Mouse (Mus musculus) forebrain, postnatal 0 days (tissue): ENCODE measurements at regions not wholly inside any gene's neighbourhood (a gene's known extent, or its start where the extent isn't known, plus 50 kb on each side); places are given as distances from the start of the nearest gene placed in this dataset.

Experiments used
- ATAC-seq: fragments of 200-750 bp; cut with Nextera tagmentation; 2 replicates; pipeline ENCODE4 v1.8.0; 2017; ENCODE audit warnings: mild to moderate bottlenecking, moderate library complexity
- DNase-seq: peaks from one replicate; pipeline ENCODE4 v3.0.0-alpha.2; 2015
- H3K27ac ChIP-seq: fragments of 300-500 bp; sonication (generic); 2 replicates; pipeline ENCODE4 v1.5.1; 2014; ENCODE audit warnings: low read depth, mild to moderate bottlenecking, antibody characterized with exemption, low read length, moderate library complexity, mixed read lengths
- H3K27me3 ChIP-seq: fragments of 300-500 bp; sonication (generic); 2 replicates; pipeline ENCODE4 v1.6.1; 2014; ENCODE audit warnings: mild to moderate bottlenecking, low read length, mixed read lengths; ENCODE audit not compliant: insufficient read depth
- H3K36me3 ChIP-seq: fragments of 300-500 bp; sonication (generic); 2 replicates; pipeline ENCODE4 v1.6.1; 2014; ENCODE audit warnings: mild to moderate bottlenecking, moderate library complexity; ENCODE audit not compliant: insufficient read depth
- H3K4me1 ChIP-seq: fragments of 300-500 bp; sonication (generic); 2 replicates; pipeline ENCODE4 v1.6.1; 2014; ENCODE audit warnings: antibody characterized with exemption; ENCODE audit not compliant: insufficient read depth
- H3K4me2 ChIP-seq: fragments of 300-500 bp; sonication (generic); 2 replicates; pipeline ENCODE4 v1.6.1; 2014; ENCODE audit warnings: low read depth, mild to moderate bottlenecking, moderate library complexity
- H3K4me3 ChIP-seq: fragments of 300-500 bp; sonication (generic); 2 replicates; pipeline ENCODE4 v1.5.1; 2014; ENCODE audit warnings: low read depth, low read length, mixed read lengths
- H3K9ac ChIP-seq: fragments of 300-500 bp; sonication (generic); 2 replicates; pipeline ENCODE4 v1.6.1; 2014; ENCODE audit warnings: mild to moderate bottlenecking
- H3K9me3 ChIP-seq: fragments of 300-500 bp; sonication (generic); 2 replicates; pipeline ENCODE4 v1.6.1; 2016; ENCODE audit warnings: low read length
- CTCF ChIP-seq: sonication (generic); IDR thresholded peaks from 2 replicates; pipeline ENCODE4 v1.5.1; 2016; ENCODE audit warnings: antibody characterized with exemption, control low read depth, low read depth
- WGBS: fragments of 180-500 bp; shearing (Covaris S2); extraction: QIAGEN DNeasy Blood & Tissue Kit; methylation state at CpG from one replicate; pipeline ENCODE4 v1.1.7; 2014; 5-methylcytosine and 5-hydroxymethylcytosine counted together

GRCm38 (mm10) chr13:88749916-88750315, 71.4 kb upstream of the Edil3 start:
- 53% methylated on average over 1 of the region's 1 CpGs for WGBS
- no peaks in the 10 kb centered on the region for H3K4me1 ChIP-seq
- no peak for TF ChIP-seq CTCF

More at GRCm38 (mm10) chr13:88749916-88750315, 71.4 kb upstream of the Edil3 start:
- DNase-seq = no peak
- Histone ChIP-seq H3K27me3 (no peaks in the 10 kb centered on the region), H3K9ac (no peak overlapping the region), H3K9me3 (no peaks in the 10 kb centered on the region), H3K36me3 (no peaks in the 10 kb centered on the region), H3K27ac (no peak overlapping the region), H3K4me2 (no peak overlapping the region), H3K4me3 (no peak overlapping the region)
- ATAC-seq = no peak
